Mouse (Mus musculus) limb, embryonic 11.5 days (tissue): ENCODE measurements around the gene Piwil4. TPM values are rescaled to one million over a fixed set of nuclear protein-coding genes. Genes with fewer than 3 reads are reported as not detected.
"Not testable (repeated sequence)": the region's sequence is repeated elsewhere in the genome, so short reads cannot be mapped to it uniquely, and the experiment has no call there.

Source experiments
- ATAC-seq: fragments of 200-750 bp; cut with Nextera tagmentation; 2 replicates; pipeline ENCODE4 v1.8.0; 2017; ENCODE audit warnings: low read depth; ENCODE audit not compliant: insufficient number of reproducible peaks, low FRiP score, low TSS enrichment
- DNase-seq: peaks from one replicate; pipeline ENCODE4 v3.0.0-alpha.2; 2015; ENCODE audit warnings: low spot score
- H3K27ac ChIP-seq: fragments of 300-500 bp; sonication (generic); replicated peaks from 2 replicates; pipeline ENCODE4 v1.5.1; 2014; ENCODE audit warnings: low read depth, mild to moderate bottlenecking, low read length
- H3K27me3 ChIP-seq: fragments of 300-500 bp; sonication (generic); 2 replicates; pipeline ENCODE4 v1.6.1; 2014; ENCODE audit warnings: mild to moderate bottlenecking, low read length, mixed read lengths; ENCODE audit not compliant: control insufficient read depth, insufficient read depth
- H3K36me3 ChIP-seq: fragments of 300-500 bp; sonication (generic); 2 replicates; pipeline ENCODE4 v1.6.1; 2014; ENCODE audit warnings: mild to moderate bottlenecking, low read length, moderate library complexity, mixed read lengths; ENCODE audit not compliant: control insufficient read depth, insufficient read depth
- H3K4me1 ChIP-seq: fragments of 300-500 bp; sonication (generic); 2 replicates; pipeline ENCODE4 v1.6.1; 2014; ENCODE audit warnings: low read length, mixed read lengths; ENCODE audit not compliant: control insufficient read depth, insufficient read depth
- H3K4me2 ChIP-seq: fragments of 300-500 bp; sonication (generic); 2 replicates; pipeline ENCODE4 v1.6.1; 2014; ENCODE audit warnings: low read depth, mild to moderate bottlenecking, moderate library complexity; ENCODE audit not compliant: severe bottlenecking
- H3K4me3 ChIP-seq: fragments of 300-500 bp; sonication (generic); 2 replicates; pipeline ENCODE4 v1.5.1; 2014; ENCODE audit warnings: low read depth, low read length
- H3K9ac ChIP-seq: fragments of 300-500 bp; sonication (generic); 2 replicates; pipeline ENCODE4 v1.6.1; 2014; ENCODE audit warnings: mild to moderate bottlenecking, low read length
- H3K9me3 ChIP-seq: fragments of 300-500 bp; sonication (generic); 2 replicates; pipeline ENCODE4 v1.6.1; 2016; ENCODE audit warnings: low read length; ENCODE audit not compliant: control insufficient read depth
- WGBS: fragments of 180-500 bp; shearing (Covaris S2); extraction: QIAGEN DNeasy Blood & Tissue Kit; methylation state at CpG from one replicate; pipeline ENCODE4 v1.1.7; 2014; 5-methylcytosine and 5-hydroxymethylcytosine counted together
- polyA plus RNA-seq: library from polyadenylated mRNA; unstranded; fragments of >200 nt; fragmentation: Nextera tagmentation; extraction: Ambion mirVana; gene quantifications from 2 replicates; pipeline ENCODE4 v1.2.1, GENCODE M21; 2014

Piwil4 gene
- polyA plus RNA-seq, 1 experiment from 2014 or later = 0.09 TPM

GRCm38 (mm10) chr9:14720384-14720783 lies 20.1 kb downstream of the Piwil4 start:
- Histone ChIP-seq H3K4me1 (no peaks in the 10 kb centered on the region), H3K4me3 (no peak overlapping the region), H3K9me3 (no peaks in the 10 kb centered on the region), H3K27me3 (no peaks in the 10 kb centered on the region), H3K4me2 (no peak overlapping the region), H3K36me3 (no peaks in the 10 kb centered on the region), H3K27ac (no peak overlapping the region), H3K9ac (no peak overlapping the region)
- 42% methylated on average over 2 of the region's 2 CpGs for WGBS
- DNase-seq = no peak
- no peak for ATAC-seq

DNA sequence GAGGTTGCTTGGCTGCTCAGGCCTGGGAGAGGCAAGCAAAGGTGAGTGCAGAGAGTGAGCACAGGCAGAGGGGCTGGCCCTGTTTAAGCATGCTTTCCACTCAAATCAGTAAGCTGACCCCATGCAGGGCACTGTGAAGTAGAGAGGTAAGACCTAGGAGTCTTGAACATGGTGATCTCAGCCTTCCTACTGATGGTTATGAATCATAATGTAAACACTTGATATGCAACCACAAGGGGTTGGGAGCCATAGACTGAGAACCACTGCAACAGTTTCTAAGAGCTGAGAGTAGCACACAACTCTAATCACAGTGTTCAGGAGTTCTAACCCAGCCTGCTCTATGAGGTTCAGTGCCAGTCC lies 22.2 kb downstream of the Piwil4 start:
- H3K27ac ChIP-seq = no peak overlapping the region
- no peak overlapping the region for H3K4me3 ChIP-seq
- H3K4me2 ChIP-seq = no peak overlapping the region
- ATAC-seq (no peak), DNase-seq (no peak)
- no peaks in the 10 kb centered on the region for H3K4me1 ChIP-seq
- no peaks in the 10 kb centered on the region for H3K27me3 ChIP-seq
- H3K9ac ChIP-seq = no peak overlapping the region
- H3K9me3 ChIP-seq = no peaks in the 10 kb centered on the region
- no peaks in the 10 kb centered on the region for H3K36me3 ChIP-seq

DNA sequence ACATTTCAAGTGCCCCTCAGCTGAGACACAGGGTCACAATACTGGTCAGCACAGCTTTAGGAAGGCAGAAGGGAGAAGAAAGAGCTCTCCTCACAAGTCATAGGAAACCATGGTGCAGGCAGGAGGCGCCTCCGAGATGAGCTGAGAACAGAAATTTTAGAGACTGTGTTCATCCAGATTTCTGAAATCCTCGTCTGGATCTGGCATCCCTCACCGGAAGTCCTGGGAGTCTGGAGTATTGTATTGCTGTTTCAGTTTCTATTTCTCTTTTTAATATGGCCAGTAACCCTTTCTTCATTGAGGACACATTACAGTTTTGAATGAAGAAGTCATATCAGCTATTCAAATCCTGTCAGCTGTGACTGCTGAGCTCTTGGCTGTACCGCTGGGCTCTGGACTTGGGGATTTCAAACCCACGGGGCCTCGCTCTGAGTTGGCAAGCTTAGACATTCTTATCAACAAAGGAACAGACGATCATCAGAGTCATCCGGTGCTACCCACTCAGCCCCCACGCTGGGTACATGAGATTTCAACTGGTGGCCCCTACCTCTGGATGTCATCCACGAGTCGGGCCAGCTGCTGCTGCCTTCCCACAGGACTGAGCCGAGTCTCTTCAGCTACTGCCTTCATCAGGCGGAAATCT lies 22.7 kb downstream of the Piwil4 start:
- DNase-seq (no peak), ATAC-seq (no peak)
- Histone ChIP-seq H3K4me3 (no peak overlapping the region), H3K27ac (no peak overlapping the region), H3K36me3 (no peaks in the 10 kb centered on the region), H3K27me3 (no peaks in the 10 kb centered on the region), H3K4me1 (no peaks in the 10 kb centered on the region), H3K4me2 (no peak overlapping the region), H3K9ac (no peak overlapping the region), H3K9me3 (no peaks in the 10 kb centered on the region)
- whole genome bisulfite sequencing = 76% methylated on average over 14 of the region's 14 CpGs

DNA sequence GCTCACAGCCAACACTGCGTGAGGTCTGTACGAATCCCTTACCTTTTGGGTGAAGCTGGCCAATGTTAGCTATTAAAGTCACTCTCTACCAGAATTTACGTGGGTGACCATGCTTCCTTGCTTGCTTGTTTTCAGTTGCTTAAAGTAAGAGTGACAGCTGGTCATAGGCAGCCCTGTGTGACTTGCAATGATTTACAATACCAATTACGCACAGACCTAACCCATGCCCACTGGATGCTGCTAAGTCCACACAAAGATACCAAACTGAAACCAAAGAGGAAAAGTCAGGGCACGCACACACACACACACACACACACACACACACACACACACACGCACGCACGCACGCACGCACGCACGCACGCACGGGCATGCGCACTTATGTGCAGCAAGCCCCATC lies 25.3 kb downstream of the Piwil4 start:
- WGBS = 84% methylated on average over 15 of the region's 15 CpGs
- Histone ChIP-seq H3K9me3 (no peaks in the 10 kb centered on the region), H3K4me1 (no peaks in the 10 kb centered on the region), H3K4me3 (no peak overlapping the region), H3K4me2 (no peak overlapping the region), H3K36me3 (no peaks in the 10 kb centered on the region), H3K27me3 (no peaks in the 10 kb centered on the region), H3K27ac (no peak overlapping the region), H3K9ac (no peak overlapping the region)
- ATAC-seq = no peak
- no peak for DNase-seq

GRCm38 (mm10) chr9:14710910-14711309 lies 29.6 kb downstream of the Piwil4 start:
- Histone ChIP-seq H3K4me1 (no peaks in the 10 kb centered on the region), H3K9ac (no peak overlapping the region), H3K36me3 (no peaks in the 10 kb centered on the region), H3K27ac (no peak overlapping the region), H3K9me3 (no peaks in the 10 kb centered on the region), H3K4me3 (no peak overlapping the region), H3K4me2 (no peak overlapping the region), H3K27me3 (no peaks in the 10 kb centered on the region)
- DNase-seq = no peak
- no peak for ATAC-seq
- 85% methylated on average over 3 of the region's 3 CpGs for WGBS

DNA sequence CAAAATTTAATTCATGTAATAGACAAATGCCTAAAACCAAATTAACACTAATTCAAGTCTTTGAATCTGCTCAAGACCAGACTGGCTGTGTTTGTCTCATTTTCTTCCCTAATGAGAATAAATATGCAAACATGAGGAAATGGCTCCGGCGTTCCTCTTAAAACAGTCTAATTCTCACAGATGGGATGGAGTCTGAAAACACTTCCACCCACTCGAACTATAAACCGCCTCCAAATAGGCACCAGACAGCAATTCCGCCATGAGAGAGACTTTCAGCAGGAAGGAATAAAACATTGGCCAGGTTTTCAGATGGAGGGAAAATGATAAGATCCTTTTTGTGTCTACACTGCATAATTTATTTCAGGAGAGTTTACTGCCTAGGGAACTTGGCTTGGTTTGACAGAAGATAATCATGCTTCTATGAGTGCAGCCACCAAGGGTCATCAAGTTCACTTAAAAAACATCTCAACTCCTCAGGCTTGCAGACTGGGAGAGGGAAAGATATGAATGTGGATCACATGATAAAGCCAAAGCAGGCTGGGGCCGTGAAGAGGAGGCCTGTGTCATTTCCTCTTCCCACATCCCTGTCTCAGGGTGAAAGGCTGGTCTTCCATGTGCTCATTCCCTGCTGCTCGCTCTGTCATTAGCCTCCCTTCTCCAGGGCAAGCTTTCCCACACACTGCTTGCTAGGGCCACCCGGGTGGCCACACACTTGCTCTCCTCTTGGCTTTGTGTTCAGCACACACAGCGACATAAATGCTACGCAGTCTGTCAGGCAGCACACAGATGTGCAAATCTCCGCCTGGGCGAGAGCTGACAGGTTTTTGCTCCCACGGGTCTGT lies 35.0 kb downstream of the Piwil4 start:
- Histone ChIP-seq H3K9me3 (no peaks in the 10 kb centered on the region), H3K4me3 (no peak overlapping the region), H3K9ac (no peak overlapping the region), H3K27ac (no peak overlapping the region), H3K4me2 (no peak overlapping the region), H3K4me1 (no peaks in the 10 kb centered on the region), H3K36me3 (no peaks in the 10 kb centered on the region), H3K27me3 (no peaks in the 10 kb centered on the region)
- DNase-seq = no peak
- no peak for ATAC-seq
- WGBS = 77% methylated on average over 13 of the region's 13 CpGs

DNA sequence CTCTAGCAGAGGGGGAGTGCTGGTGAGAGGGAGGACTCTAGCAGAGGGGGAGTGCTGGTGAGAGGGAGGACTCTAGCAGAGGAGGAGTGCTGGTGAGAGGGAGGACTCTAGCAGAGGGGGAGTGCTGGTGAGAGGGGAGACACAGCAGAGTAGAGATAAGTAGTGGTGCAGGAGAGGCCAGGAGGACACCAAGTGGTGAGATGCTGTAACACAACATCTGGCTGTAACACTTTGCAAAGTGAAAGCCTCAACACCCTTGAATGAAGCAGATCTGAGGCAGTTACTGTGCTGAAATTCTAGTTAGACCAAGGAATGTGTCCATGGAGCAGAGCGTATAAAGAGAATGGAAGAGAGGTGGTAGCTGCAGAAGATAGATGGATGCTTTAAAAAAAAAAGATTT lies 39.7 kb downstream of the Piwil4 start:
- not testable (repeated sequence) for H3K4me1 ChIP-seq, ATAC-seq, DNase-seq, H3K9me3 ChIP-seq, H3K27me3 ChIP-seq, H3K9ac ChIP-seq, H3K27ac ChIP-seq, H3K36me3 ChIP-seq, H3K4me3 ChIP-seq, H3K4me2 ChIP-seq
- 100% methylated on average over 1 of the region's 1 CpGs for WGBS

GRCm38 (mm10) chr9:14699288-14699640 lies 41.3 kb downstream of the Piwil4 start:
- Histone ChIP-seq H3K27ac (no peak overlapping the region), H3K4me1 (no peaks in the 10 kb centered on the region), H3K36me3 (no peaks in the 10 kb centered on the region), H3K27me3 (no peaks in the 10 kb centered on the region), H3K4me3 (no peak overlapping the region), H3K9ac (no peak overlapping the region), H3K9me3 (no peaks in the 10 kb centered on the region), H3K4me2 (no peak overlapping the region)
- DNase-seq (no peak), ATAC-seq (peak; percentile 27; the same call in 1 of the 2 replicates)
- WGBS = 43% methylated on average over 7 of the region's 7 CpGs
